Mouse (Mus musculus) testis, postnatal 14 days (tissue): Measurements from ENCODE around the gene Zfp46.
A peak's percentile ranks its signal among the peaks of the same experiment; 100 is the strongest.

ENCODE experiments used
- DNase-seq: peaks from one replicate; pipeline ENCODE4 v3.0.0; 2021; ENCODE audit warnings: low spot score

The Zfp46 gene

DNA sequence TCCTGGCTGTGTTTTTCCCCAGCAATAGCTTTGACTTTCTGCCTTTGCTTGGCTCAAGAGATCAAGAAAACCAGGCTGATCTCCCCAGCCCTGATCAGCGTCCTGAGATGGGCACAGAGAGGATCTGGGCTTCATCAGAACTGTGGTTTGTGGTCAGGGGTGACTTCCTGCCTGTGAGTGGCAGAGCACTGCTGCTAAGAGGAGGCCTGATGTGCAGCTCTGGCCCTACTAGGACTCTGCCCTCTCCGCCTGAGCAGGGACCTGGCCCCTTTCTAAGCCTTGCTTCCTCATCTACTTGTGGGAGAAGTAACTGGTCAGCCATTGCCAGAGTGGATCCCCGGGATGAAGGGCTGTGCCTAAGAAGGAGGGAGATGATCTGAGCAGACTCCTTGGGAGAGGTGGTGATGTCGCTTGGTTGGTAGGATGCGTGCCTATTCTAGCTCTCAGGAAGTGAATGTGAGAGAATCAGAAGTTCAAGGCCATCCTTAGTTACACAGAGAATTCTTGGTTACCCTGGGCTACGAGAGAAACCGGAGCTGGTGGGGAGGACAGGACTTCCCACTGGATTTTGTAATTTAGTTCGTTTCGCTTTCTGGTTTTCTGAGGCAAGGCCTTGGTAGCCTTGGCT is 17.7 kb upstream of the Zfp46 start:
- no peak for DNase-seq

DNA sequence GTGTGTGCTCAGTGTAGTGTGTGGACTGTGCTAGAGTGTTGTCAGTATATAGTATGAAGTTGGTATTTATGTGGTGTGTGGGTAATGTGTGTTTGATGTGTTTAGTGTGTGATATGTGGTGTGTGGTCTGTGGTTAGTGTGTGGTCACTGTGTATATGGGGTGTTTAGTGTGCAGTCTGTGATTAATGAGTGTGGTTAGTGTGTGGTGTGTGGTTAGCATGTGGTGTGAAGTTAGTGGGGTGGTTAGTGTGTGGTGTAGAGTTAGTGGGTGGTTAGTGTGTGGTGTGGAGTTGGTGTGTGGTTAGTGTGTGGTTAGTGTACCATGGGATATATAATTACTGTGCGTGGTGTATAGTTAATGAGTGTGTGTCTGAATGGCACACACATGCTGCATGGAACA is 15.6 kb upstream of the Zfp46 start:
- no peak for DNase-seq

DNA sequence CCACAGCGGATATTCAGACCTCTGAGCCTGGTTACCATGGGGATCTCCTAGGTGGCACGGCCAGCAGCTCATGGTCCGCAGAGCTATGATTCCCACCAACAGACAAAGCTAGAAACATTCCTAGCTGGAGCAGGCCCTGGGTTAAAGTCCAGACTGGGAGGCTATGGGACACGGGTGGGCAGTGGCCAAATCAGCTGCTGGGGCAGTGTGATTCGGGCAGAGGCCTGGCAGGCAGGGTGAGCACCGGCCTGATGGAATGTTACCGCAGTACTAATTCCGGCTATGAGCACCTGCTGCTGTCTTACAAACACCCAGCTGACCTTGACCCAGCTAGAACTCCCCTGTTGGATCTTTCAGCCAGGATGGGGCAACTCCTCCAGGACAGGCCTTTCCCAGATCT is 13.8 kb upstream of the Zfp46 start:
- DNase-seq = no peak

DNA sequence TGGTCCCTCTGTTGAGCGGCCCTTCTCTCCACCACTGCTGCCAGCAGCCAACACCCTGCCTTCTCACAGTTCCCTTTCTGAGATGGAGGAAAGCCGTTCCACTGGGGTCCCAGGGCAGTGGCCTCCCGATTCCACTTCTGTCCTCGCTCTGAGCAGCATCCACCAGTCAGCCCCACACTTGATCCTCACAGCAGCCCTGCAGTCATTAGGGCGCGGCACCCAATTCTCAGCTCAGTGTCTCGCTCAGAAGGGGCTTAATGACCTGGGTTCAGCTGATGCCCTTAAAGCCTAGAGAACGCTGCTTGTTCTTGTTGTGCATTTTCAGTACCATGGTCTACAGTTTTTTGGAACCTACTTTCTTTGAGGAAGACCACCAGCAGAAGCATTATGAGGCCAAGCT is 3.4 kb upstream of the Zfp46 start:
- DNase-seq = no peak

DNA sequence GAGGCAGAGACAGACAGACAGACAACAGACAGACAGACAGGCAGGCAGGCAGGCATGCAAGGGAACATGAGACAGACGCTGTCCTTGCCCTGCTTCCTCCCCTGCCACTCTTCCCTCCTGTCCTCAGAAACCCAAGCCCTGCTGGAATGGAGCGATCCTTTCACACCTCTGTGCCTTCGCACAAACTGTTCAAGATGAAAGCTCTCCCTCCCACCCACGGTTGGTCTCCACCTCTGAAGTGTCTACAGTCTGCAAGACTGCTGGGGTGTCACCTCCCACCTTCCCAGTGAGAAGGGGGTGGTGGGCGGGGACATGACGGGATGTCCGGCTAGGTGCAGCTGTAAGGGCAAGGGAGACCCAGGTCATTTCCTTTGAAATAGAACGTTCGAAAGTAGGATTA is 2.9 kb upstream of the Zfp46 start:
- no peak for DNase-seq

DNA sequence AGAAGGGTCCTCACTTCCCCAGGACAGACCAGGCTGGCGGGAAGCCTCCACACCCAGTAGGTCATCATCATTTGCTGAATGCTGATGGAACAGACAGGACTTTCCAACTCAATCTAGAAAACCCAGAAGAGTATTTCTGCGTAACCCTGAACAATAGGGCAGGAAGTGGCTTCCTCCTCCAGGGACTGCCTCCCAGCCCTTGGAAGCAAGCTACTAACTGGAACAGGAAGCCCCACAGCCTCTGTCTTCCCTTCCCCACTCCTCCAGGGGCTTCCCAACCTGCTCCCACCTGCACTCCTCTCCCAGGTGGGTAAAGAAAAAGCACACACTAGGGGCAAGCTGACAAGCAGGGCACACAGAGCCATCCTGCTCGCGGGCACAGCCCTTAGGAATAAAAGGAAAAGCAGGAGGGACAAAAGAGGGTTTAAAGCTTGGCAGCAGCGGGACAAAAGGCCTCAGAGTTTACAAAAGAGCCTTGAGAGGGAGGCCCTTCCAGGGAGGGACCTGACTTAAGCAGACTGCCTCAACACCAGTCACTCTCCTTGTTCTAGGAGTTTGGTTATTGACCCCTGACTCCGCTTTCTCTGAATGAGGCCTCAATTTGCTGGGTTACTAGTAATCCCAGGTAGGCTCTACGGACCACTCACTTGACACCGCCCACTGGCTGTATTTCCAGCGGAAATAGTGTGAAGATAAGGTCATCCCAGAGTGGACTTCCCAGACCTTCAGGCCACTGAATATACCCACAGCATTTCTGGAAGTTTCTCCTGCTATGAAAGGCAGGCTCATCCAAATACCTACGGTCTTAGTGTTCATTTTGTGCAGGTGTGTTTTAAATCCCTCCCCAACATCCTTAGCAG is 1.6 kb upstream of the Zfp46 start:
- DNase-seq = no peak

DNA sequence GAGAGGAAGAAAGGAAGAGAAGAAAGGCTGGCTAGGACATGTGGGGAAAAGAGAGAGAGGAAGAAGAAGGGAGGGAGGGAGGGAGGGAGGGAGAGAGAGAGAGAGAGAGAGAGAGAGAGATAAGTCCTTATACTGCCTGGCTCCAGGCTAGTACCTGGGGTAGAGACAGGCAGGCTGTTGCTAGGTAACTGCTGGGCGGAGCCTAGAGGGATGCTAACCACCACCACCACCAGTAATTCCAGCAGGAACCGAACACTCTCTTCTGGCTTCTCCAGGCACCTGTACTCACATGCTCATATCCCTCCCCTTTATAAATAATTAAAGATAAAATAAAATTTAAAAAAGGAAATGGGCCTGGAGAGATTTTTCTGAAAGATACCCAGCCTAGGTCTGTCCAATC is 700 bp upstream of the Zfp46 start:
- no peak for DNase-seq

DNA sequence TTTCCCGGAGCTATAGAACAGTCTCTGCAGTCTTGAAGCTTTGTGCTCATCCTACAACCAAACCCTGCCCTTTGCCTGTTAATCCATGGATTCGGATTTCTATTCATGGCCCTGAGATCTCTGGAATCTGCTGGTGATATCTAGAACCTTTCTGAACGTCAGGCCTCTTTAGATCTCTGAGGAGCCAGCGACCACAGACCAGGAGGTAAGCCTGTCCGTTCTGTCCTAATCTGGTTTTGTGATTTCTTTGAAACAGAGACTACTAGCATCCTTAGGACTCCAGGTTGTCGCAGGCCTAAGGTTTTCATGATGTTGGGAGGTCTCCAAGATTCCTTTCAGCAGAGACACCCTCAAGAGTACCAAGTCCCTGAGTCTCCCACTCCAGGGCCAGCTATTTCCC is 408 bp downstream of the Zfp46 start:
- DNase-seq = no peak

DNA sequence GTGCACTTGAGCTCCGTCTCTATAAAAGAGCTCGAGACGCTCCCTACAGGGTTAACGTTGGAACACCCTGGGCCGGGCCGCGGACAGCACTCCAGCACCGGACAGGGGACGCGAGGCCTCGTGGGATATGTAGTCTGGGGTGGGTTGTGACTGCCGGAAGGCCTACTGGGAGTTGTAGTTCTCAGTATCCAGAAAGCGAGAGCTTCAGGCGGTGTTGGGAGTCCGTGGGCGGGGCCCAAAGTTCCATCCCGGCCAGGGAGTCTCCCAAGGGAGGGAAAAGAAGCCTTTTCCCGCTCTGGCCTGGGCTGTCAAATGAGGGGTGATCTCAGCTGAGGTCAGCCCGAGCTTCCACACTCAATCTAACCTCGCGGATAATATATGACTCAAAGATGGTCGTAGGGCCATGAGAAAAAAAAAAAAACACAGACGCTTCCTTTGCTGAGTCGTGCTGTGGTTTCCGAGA is 896 bp downstream of the Zfp46 start:
- peak; percentile 96 for DNase-seq

DNA sequence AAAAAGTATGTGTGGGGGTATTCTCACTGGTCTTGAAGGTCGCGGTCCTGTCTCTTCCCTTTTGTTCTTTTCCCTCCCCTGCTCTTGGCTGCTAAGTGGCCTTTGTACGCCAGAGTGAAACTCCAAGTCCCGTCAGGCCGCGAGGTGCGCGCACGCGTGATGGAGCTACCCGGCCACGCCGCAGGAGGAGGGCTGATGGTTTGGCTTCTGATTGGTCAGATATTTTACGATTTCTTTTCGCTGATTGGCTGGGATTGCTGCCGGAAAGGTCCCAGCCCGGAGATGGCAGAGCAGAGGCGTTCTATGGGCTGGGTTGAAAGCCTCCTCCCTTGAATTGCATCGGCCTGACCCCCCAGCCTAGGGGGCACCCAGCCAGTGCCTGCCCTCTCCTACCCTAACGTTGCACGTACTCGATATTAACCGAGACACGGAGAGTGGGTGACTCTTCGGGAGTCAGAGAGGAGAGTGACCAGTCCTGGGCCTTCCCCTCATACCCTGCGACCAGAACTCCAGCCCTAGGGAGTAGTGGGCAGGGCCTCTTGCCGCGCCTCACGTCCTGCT is 1.4 kb downstream of the Zfp46 start:
- DNase-seq = peak; percentile 97

DNA sequence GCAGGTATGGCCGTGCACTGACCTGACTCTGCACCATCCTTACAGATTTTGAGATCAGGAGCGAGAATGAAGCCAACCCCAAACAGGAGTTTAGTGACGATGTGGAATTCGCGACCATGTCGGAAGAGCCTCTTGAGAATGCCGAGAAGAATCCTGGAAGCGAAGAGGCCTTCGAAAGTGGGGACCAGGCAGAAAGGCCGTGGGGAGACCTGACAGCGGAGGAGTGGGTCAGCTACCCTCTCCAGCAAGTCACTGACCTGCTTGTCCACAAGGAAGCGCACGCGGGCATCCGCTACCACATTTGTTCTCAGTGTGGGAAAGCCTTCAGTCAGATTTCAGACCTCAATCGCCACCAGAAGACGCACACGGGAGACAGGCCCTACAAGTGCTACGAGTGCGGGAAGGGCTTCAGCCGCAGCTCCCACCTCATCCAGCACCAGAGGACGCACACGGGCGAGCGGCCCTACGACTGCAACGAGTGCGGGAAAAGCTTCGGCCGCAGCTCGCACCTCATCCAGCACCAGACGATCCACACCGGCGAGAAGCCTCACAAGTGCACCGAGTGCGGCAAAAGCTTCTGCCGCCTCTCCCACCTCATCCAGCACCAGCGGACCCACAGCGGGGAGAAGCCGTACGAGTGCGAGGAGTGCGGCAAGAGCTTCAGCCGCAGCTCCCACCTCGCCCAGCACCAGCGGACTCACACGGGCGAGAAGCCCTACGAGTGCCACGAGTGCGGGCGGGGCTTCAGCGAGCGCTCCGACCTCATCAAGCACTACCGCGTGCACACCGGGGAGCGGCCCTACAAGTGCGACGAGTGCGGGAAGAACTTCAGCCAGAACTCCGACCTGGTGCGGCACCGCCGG is 5.7 kb downstream of the Zfp46 start:
- DNase-seq = peak; percentile 36

DNA sequence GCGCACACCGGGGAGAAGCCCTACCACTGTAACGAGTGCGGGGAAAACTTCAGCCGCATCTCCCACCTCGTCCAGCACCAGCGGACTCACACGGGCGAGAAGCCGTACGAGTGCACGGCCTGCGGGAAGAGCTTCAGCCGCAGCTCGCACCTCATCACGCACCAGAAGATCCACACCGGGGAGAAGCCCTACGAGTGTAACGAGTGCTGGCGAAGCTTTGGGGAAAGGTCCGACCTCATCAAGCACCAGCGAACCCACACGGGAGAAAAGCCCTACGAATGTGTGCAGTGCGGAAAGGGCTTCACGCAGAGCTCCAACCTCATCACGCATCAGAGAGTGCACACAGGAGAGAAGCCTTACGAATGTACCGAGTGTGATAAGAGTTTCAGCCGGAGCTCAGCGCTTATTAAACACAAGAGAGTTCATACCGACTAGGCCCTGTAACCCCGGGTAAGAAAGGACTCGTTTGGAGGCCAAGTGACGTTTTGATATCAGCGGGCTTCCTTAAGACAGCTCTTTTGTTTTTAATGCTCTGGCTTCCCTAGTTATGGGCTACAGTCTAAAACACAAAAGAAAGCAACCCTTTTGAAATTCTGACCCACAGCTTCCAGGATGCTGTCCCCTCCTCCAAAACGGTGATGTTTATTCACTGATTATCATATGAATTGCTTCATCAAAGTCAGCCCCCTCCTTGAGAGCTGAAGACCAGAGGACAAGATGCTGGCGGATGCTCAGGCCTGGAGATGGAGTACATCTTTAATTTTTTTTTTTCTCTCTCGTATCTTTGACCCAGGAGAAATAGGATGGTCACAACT is 6.5 kb downstream of the Zfp46 start:
- no peak for DNase-seq

DNA sequence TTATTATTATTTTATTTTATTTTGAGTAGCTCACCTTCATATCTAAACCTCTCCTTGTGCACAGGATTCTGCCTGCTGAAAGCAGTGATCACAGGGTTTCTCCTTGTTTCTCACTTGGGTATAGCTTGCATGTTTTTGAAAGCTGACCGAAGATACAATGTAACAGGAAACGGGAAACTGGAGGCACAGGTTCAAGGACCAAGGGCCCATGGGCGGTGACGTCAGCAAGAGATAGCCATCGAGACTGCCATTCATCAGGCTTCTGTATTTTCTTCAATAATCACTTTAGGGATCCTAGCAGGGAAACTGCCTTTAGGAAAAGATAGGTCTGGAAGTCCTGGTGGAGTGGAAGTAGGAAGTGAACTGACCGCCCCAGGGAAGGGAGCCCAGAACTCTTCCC is 7.2 kb downstream of the Zfp46 start:
- peak; percentile 53 for DNase-seq

DNA sequence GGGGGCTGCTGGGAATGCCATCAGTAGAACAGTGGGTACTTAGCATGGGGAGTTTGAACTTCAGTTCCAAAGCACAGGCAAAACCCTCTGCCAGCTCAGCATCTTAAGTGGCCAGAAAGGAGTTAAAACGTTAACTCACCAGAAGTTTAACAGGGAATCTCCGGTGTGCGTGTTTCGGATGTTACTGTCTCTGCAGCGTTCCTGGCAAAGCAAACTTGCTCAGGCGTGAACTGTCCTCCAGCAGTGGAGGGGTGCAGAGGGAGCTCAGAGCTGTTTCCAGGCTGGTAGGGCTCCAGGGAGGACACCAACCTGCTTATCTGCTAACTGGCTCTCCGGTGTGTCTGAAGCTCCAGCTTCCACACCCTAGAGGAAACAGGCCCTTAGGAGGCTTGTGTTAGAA is 11.5 kb downstream of the Zfp46 start:
- no peak for DNase-seq

DNA sequence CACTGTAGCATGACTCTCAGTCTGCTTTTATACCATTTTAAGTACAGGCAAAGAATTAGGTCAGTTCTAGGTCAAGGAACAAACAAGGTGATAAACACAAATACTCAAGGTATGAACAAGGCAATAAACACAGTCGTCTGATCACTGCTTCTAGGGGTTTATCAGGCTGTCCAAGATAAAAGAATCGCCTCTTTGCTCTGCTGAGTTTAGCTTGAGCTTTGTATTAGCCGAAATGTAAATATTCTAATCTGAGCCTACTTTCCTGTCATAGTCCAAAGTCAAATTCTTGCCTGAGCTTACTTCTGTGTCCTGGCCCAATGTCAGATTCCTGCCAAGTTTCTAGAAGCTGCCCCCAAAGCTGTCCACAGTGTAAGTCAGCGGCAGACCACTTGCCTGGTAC is 18.0 kb downstream of the Zfp46 start:
- no peak for DNase-seq

DNA sequence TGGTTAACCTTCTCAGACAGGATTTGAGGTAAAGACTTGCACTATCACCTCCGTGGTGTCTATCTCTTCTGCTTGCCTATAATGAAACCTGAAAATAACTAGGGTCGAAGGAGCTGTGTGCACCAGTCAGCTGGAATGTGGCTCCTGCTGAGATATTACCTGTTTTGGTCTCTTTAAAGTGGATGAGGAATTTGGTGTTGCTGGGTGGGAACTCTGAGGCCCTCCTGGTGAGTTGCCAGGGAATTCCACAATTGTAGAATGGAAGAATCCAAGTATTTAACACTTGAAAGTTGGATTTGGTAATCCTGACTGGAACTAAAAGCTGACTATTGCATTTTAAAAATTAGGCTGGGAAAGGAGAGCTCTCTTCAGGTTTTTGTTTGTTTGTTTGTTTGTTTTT is 19.7 kb downstream of the Zfp46 start:
- no peak for DNase-seq

DNA sequence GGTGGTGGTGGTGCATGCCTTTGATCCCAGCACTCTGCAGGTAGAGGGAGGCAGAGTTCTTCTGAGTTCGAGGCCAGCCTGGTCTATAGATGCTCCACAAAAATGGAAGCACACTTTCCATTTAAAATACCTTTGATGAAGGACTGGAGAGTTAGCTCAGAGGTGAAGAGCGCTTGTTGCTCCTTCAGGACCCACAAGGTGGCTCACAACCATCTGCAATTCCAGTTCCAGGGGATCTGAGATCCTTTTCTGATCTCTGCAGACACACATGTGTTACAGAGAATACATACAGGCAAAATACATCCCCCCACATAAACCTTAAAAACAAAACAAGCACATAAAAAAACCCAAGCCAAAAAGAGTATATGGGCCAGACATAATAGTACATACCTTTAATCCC is 23.9 kb downstream of the Zfp46 start:
- DNase-seq = no peak

DNA sequence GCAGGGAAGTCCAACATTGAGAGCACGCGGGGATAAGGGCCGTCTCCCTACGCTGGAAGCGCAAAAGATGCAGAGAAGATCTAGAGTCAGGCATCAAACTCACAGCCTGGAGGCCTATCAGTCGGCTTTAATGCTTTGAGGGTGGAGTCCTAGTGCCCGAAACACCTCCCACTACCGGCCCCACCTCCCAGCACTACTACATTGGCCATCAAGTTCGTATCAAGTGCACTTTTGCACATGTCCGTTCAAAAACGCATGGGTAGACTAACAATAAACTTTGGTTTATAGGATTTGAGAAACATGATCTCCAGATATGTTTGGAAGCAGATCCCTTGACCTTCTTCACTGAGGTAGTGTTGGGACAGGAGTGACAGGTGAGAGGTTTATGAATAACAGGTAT is 25.3 kb downstream of the Zfp46 start:
- peak; percentile 43 for DNase-seq

DNA sequence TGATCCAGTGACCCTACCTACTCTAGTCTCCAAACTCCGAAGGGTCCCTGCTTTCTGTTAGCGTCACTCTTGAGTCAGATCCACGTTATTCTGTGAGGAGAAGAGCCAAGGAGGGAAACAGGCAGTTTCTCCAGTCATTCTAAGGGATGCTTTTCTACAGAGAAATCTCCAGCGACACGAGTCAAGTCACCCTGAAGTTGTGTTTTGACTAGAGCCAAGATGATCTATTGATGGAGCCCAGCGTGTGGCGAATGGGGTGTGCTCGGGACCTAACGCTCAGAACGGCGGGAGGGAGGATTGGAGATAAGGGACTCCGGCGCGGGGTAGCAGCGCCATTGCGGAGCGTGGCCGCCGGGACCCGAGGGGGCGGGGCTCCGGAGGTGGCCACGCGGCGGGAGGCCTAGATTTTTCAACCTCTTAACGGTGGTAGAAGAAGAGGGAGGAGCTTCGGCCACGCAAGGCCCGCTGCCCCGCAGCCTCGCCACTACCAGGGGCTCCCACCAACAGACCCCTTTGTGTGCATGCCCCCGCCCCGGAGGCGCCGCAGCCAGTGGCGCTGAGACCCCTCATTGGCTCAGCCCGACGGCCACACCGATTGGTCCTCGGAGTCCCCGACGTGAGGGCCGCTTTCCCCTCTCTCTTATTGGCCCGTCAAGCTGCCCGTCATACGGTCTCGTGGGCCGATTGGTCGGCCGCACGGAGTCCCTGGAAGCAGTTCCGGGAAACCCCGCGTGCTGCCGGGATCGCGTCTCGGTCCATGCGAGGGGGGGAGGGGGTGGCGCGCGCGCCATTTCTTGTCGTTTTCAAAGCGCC is 26.0 kb downstream of the Zfp46 start, which contains the start of gene Hnrnpr:
TSS of gene Hnrnpr (plus strand) at position 714 of the 813 bp plus-strand sequence.
- DNase-seq = peak; percentile 100
